Mouse (Mus musculus): ENCODE data around the gene Sccpdh. TPM values are rescaled to one million over a fixed set of nuclear protein-coding genes. Genes with fewer than 3 reads are reported as not detected.

Gene Sccpdh
- polyA plus RNA-seq (2014; fragmentation: Nextera tagmentation; extraction: Ambion mirVana), result 94.2 and 96.6 TPM in 2 replicates

DNA sequence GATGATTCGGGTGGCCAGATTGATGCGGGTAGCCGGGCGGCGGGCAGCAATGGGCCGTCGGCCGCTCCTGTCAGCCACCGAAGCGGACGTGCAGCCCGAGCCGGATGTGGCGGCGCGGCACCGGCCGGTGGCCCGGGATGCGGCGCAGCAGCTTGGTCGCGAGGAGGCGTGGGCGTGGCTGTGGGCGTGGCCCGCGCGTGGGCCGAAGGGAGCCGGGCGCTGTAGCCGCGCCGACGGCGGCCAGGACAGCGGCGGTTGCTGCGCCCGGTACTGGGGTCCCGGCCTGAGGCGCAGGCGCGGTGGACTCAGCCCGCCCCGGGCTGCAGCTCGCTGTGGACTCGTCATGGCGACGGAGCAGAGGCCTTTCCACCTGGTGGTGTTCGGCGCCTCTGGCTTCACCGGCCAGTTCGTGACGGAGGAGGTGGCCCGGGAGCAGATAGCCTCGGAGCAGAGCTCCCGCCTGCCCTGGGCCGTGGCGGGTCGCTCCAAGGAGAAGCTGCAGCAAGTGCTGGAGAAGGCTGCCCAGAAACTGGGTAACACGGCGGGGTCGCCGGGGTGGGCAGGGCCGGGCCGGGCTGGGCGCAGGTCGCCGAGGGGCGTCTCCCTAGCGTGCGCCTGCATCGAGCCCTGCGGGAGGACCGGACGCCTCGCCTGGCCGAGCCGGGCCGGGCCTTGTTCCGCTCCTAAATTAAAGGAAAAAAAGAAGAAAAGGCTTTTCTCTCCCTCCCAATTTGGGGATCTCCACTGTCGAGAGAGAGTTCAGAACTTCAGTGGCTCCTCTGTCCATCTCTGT is at the start of gene Sccpdh:
Sccpdh (plus strand) TSS at position 198 of the 793 bp plus-strand sequence.
- WGBS, result under 1% methylated on average over 82 of the region's 84 CpGs
- peak within 1 kb of the TSS; percentile 57; the same call in 1 of the 2 replicates for H3K27ac ChIP-seq (replicated peaks; ENCODE audit: low read depth, low read length)
- H3K4me3 ChIP-seq (ENCODE audit: low read depth, low read length), result peak within 1 kb of the TSS; percentile 83
- peak within 1 kb of the TSS; percentile 68 for H3K4me2 ChIP-seq (ENCODE audit: low read depth, low read length)
- H3K9ac ChIP-seq (replicated peaks; ENCODE audit: low read length), result peak within 1 kb of the TSS; percentile 90
- no peaks in the 10 kb centered on the region for H3K27me3 ChIP-seq (ENCODE audit: control insufficient read depth, insufficient read depth, low read length)
- H3K9me3 ChIP-seq (replicated peaks; ENCODE audit: control insufficient read depth, low read length), result no peaks in the 10 kb centered on the region
- no peaks in the 10 kb centered on the region for H3K4me1 ChIP-seq (ENCODE audit: control insufficient read depth, insufficient read depth, low read length)
- DNase-seq (ENCODE audit: low spot score) (peak; percentile 84), ATAC-seq (replicated peaks; ENCODE audit: insufficient number of reproducible peaks, low FRiP score, low TSS enrichment, low read depth) (peak; percentile 97)
- no peaks in the 10 kb centered on the region for H3K36me3 ChIP-seq (replicated peaks; ENCODE audit: control insufficient read depth, insufficient read depth, low read depth, low read length)

DNA sequence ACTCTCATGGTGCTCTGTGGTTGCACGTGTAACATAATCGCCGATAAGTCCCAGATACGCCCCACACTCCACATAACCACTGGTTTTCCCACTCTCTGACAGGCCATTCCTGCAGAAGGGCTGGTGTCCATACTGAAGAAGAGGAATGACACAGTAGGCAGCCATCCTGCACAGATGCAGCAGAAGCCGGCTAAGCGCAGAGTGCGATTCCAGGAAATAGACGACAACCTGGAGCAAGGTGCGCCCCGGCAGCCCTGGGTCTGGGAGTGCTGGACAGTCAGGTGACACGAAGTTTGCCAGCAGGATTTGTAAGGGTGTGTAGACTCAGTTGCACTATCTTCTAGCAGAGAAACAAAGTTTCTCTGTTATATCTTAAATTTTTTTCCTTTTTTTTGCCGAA is 45.3 kb upstream of the Sccpdh start:
- DNase-seq (ENCODE audit: low spot score), result no peak
- H3K4me3 ChIP-seq (ENCODE audit: low read depth, low read length), result no peak overlapping the region
- no peak overlapping the region for H3K9ac ChIP-seq (replicated peaks; ENCODE audit: low read length)
- H3K4me1 ChIP-seq (ENCODE audit: control insufficient read depth, insufficient read depth, low read length), result no peaks in the 10 kb centered on the region
- no peak for ATAC-seq (replicated peaks; ENCODE audit: insufficient number of reproducible peaks, low FRiP score, low TSS enrichment, low read depth)
- no peaks in the 10 kb centered on the region for H3K9me3 ChIP-seq (replicated peaks; ENCODE audit: control insufficient read depth, low read length)
- no peak overlapping the region for H3K27ac ChIP-seq (replicated peaks; ENCODE audit: low read depth, low read length)
- no peak overlapping the region for H3K4me2 ChIP-seq (ENCODE audit: low read depth, low read length)
- H3K36me3 ChIP-seq (replicated peaks; ENCODE audit: control insufficient read depth, insufficient read depth, low read depth, low read length), result no peaks in the 10 kb centered on the region
- WGBS, result 91% methylated on average over 12 of the region's 12 CpGs
- H3K27me3 ChIP-seq (ENCODE audit: control insufficient read depth, insufficient read depth, low read length), result no peaks in the 10 kb centered on the region

DNA sequence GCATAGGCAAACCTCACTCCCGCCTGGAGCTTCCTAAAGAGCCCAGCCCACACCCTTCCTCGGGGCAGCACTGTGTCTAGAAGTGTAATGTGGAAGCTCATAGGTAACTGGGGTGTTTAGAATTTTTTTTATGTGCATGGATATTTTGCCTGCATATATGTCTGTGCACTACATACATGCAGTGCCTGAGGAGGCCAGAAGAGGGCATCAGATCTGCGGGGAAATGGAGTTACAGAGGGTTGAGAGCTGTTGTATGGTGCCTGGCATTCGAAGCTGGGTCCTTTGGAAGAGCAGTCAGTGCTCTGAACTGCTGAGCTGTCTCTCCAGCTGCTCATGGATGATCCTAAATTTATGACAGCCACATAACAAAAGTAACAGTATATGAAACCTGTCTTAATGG is 44.4 kb upstream of the Sccpdh start:
- DNase-seq (ENCODE audit: low spot score), result peak; percentile 36

DNA sequence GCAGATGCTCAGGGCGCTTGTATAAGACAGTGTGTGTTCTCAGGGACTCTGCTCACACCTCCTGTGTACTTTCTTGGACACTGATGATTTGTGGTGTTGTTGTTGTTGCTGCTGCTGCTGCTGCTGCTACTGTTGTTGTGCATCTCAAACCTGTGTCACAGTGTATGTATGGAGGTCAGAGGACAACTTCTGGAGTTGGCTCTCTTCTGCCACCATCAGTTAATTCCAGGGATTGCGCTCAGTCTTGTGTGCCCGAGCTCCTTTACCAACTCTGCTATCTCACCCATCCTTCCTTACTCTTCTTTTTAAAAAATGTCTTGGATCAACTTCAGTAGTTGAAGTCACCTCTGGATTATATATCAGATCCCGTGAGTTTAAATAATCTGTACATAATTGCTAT is 43.7 kb upstream of the Sccpdh start:
- WGBS, result 62% methylated on average over 4 of the region's 4 CpGs
- H3K27me3 ChIP-seq (ENCODE audit: control insufficient read depth, insufficient read depth, low read length), result no peaks in the 10 kb centered on the region
- no peaks in the 10 kb centered on the region for H3K4me1 ChIP-seq (ENCODE audit: control insufficient read depth, insufficient read depth, low read length)
- no peak overlapping the region for H3K27ac ChIP-seq (replicated peaks; ENCODE audit: low read depth, low read length)
- H3K9me3 ChIP-seq (replicated peaks; ENCODE audit: control insufficient read depth, low read length), result no peaks in the 10 kb centered on the region
- no peak overlapping the region for H3K4me2 ChIP-seq (ENCODE audit: low read depth, low read length)
- no peaks in the 10 kb centered on the region for H3K36me3 ChIP-seq (replicated peaks; ENCODE audit: control insufficient read depth, insufficient read depth, low read depth, low read length)
- no peak overlapping the region for H3K9ac ChIP-seq (replicated peaks; ENCODE audit: low read length)
- ATAC-seq (replicated peaks; ENCODE audit: insufficient number of reproducible peaks, low FRiP score, low TSS enrichment, low read depth) (no peak), DNase-seq (ENCODE audit: low spot score) (peak; percentile 68)
- no peak overlapping the region for H3K4me3 ChIP-seq (ENCODE audit: low read depth, low read length)

More for the DNA sequence above, 44.4 kb upstream of the Sccpdh start:
- no peak overlapping the region for H3K4me2 ChIP-seq (ENCODE audit: low read depth, low read length)
- no peak overlapping the region for H3K4me3 ChIP-seq (ENCODE audit: low read depth, low read length)
- 67% methylated on average over 4 of the region's 4 CpGs for WGBS
- no peaks in the 10 kb centered on the region for H3K4me1 ChIP-seq (ENCODE audit: control insufficient read depth, insufficient read depth, low read length)
- no peak overlapping the region for H3K27ac ChIP-seq (replicated peaks; ENCODE audit: low read depth, low read length)
- H3K36me3 ChIP-seq (replicated peaks; ENCODE audit: control insufficient read depth, insufficient read depth, low read depth, low read length), result no peaks in the 10 kb centered on the region
- ATAC-seq (replicated peaks; ENCODE audit: insufficient number of reproducible peaks, low FRiP score, low TSS enrichment, low read depth), result no peak; the same call in 1 of the 2 replicates
- H3K27me3 ChIP-seq (ENCODE audit: control insufficient read depth, insufficient read depth, low read length), result no peaks in the 10 kb centered on the region
- H3K9me3 ChIP-seq (replicated peaks; ENCODE audit: control insufficient read depth, low read length), result no peaks in the 10 kb centered on the region
- H3K9ac ChIP-seq (replicated peaks; ENCODE audit: low read length), result no peak overlapping the region

DNA sequence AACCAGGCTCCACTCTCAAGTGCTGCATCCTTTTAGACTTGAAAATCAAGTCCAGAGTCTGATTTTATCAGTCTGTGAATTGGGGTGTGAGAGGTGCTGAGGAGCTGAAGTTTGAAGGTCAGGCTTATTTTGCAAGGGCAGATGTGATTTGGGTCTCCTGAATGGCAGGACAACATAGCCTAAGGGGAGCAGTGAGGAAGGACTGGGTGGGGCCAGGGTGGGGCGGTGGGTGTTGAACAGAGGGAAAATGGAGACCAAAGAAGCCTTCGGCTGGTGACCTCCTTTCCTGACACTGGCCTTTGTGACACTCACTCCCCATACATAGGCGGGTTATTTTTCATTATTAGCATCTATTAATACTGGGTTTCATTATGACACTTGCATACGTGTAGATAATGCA is 40.2 kb upstream of the Sccpdh start:
- Histone ChIP-seq H3K36me3 (replicated peaks; ENCODE audit: control insufficient read depth, insufficient read depth, low read depth, low read length) (no peaks in the 10 kb centered on the region), H3K9ac (replicated peaks; ENCODE audit: low read length) (no peak overlapping the region), H3K27me3 (ENCODE audit: control insufficient read depth, insufficient read depth, low read length) (no peaks in the 10 kb centered on the region), H3K9me3 (replicated peaks; ENCODE audit: control insufficient read depth, low read length) (no peaks in the 10 kb centered on the region), H3K4me3 (ENCODE audit: low read depth, low read length) (no peak overlapping the region), H3K27ac (replicated peaks; ENCODE audit: low read depth, low read length) (no peak overlapping the region), H3K4me1 (ENCODE audit: control insufficient read depth, insufficient read depth, low read length) (no peaks in the 10 kb centered on the region), H3K4me2 (ENCODE audit: low read depth, low read length) (no peak overlapping the region)
- DNase-seq (ENCODE audit: low spot score) (no peak), ATAC-seq (replicated peaks; ENCODE audit: insufficient number of reproducible peaks, low FRiP score, low TSS enrichment, low read depth) (no peak)
- WGBS, result 86% methylated on average over 4 of the region's 4 CpGs

DNA sequence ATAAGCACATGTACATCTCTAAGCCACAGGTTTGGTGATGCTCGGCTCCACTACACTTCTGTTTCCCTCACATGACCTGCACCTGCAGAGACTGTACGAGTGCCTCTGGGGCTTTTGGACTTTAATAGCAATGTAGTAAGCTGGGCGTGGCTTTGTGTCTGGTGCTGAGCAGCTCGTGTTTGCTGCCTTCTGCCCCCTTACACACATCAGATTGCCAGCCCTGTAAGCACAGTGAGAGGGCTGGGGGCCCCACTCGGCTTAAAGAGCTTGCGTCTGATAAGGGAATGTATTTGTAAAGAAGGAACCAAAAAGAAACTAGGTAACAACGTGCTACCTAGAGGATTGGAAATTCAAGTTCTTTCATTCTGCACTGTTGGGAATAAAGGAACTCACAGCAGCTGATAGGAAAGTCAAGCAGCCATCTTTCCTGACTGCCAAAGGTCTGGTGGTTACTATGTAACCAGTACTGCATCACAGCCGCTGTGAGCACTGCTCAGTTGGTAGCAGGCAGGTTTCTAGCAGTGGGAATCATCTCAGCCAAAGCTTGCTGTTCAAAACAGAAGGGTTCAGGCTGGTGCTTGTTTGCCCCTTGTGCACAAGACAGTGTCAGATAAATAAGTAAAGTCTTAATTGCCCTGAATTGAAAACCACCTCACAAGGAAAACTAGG is 39.4 kb upstream of the Sccpdh start:
- H3K4me3 ChIP-seq (ENCODE audit: low read depth, low read length), result no peak overlapping the region
- no peak for DNase-seq (ENCODE audit: low spot score)
- H3K27ac ChIP-seq (replicated peaks; ENCODE audit: low read depth, low read length), result no peak overlapping the region
- H3K4me2 ChIP-seq (ENCODE audit: low read depth, low read length), result no peak overlapping the region
- H3K9me3 ChIP-seq (replicated peaks; ENCODE audit: control insufficient read depth, low read length), result no peaks in the 10 kb centered on the region
- H3K27me3 ChIP-seq (ENCODE audit: control insufficient read depth, insufficient read depth, low read length), result no peaks in the 10 kb centered on the region
- ATAC-seq (replicated peaks; ENCODE audit: insufficient number of reproducible peaks, low FRiP score, low TSS enrichment, low read depth), result no peak
- no peak overlapping the region for H3K9ac ChIP-seq (replicated peaks; ENCODE audit: low read length)
- WGBS, result 72% methylated on average over 8 of the region's 8 CpGs
- no peaks in the 10 kb centered on the region for H3K4me1 ChIP-seq (ENCODE audit: control insufficient read depth, insufficient read depth, low read length)
- no peaks in the 10 kb centered on the region for H3K36me3 ChIP-seq (replicated peaks; ENCODE audit: control insufficient read depth, insufficient read depth, low read depth, low read length)

DNA sequence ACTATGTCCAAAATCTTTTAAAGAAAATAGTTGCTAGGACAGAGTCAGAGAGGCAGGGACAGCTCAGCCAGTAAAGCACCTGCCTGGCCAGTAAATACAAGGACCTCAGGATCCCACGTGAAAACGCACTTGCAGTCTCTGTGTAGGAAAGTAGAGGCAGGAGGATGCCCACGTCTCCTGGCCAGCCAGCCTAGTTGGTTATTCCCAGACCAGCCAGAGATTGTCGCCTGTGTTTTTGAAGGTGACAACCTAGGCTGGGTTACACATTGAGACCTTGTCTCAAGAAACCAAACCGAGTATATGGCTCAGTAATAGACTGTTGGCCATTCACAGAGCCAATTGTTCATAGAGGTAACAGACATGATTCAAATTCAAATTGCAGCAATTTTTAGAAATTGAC is 38.7 kb upstream of the Sccpdh start:
- Histone ChIP-seq H3K4me1 (ENCODE audit: control insufficient read depth, insufficient read depth, low read length) (no peaks in the 10 kb centered on the region), H3K4me2 (ENCODE audit: low read depth, low read length) (no peak overlapping the region), H3K36me3 (replicated peaks; ENCODE audit: control insufficient read depth, insufficient read depth, low read depth, low read length) (no peaks in the 10 kb centered on the region), H3K9me3 (replicated peaks; ENCODE audit: control insufficient read depth, low read length) (no peaks in the 10 kb centered on the region), H3K27ac (replicated peaks; ENCODE audit: low read depth, low read length) (no peak overlapping the region), H3K27me3 (ENCODE audit: control insufficient read depth, insufficient read depth, low read length) (no peaks in the 10 kb centered on the region), H3K4me3 (ENCODE audit: low read depth, low read length) (no peak overlapping the region), H3K9ac (replicated peaks; ENCODE audit: low read length) (no peak overlapping the region)
- DNase-seq (ENCODE audit: low spot score) (no peak), ATAC-seq (replicated peaks; ENCODE audit: insufficient number of reproducible peaks, low FRiP score, low TSS enrichment, low read depth) (no peak)
- 78% methylated on average over 5 of the region's 5 CpGs for WGBS

DNA sequence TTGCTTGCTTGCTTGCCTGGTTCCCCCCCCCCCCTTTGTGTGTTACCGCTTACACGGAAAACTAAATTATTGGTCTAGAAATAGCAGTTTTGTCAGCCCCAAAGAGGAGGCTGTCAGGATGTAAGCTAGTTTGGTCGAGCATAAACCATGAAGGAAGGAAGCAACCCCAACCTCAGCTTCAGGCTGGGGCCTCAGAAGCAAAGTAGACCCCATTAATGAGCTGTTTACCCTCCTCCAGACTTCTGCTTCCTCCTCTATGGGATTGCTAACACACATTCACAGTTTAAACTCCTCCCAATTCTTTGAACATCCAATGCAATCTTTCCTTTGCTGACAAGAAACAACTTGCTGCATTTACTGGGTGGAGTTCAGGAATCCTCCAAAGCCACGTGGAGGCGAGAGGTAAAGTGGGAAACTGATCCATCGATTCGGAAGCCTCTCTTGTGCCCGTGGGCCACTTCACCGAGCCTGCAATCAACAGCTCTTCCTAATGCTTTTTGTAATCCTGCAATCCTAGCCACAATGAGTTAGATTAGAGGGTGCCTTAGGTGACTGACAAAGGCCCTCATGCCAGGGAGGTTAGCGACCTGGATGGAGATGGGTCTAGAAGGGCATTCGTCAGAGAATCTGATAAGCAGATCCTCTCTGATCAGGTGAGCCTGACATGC is 35.1 kb upstream of the Sccpdh start:
- Histone ChIP-seq H3K4me2 (ENCODE audit: low read depth, low read length) (no peak overlapping the region), H3K4me1 (ENCODE audit: control insufficient read depth, insufficient read depth, low read length) (no peaks in the 10 kb centered on the region), H3K27ac (replicated peaks; ENCODE audit: low read depth, low read length) (no peak overlapping the region), H3K4me3 (ENCODE audit: low read depth, low read length) (no peak overlapping the region), H3K36me3 (replicated peaks; ENCODE audit: control insufficient read depth, insufficient read depth, low read depth, low read length) (no peaks in the 10 kb centered on the region), H3K27me3 (ENCODE audit: control insufficient read depth, insufficient read depth, low read length) (no peaks in the 10 kb centered on the region), H3K9me3 (replicated peaks; ENCODE audit: control insufficient read depth, low read length) (no peaks in the 10 kb centered on the region), H3K9ac (replicated peaks; ENCODE audit: low read length) (no peak overlapping the region)
- 79% methylated on average over 11 of the region's 11 CpGs for WGBS
- DNase-seq (ENCODE audit: low spot score) (no peak), ATAC-seq (replicated peaks; ENCODE audit: insufficient number of reproducible peaks, low FRiP score, low TSS enrichment, low read depth) (no peak)
